Mouse (Mus musculus) CH12.LX (cell line): Measurements from ENCODE around the gene Tubd1. TPM values are rescaled to one million over a fixed set of nuclear protein-coding genes. Genes with fewer than 3 reads are reported as not detected.

Experiments used
- DNase-seq: peaks from one replicate; pipeline ENCODE4 v3.0.0-alpha.2; 2013; ENCODE audit errors: extremely low read depth
- H3K27ac ChIP-seq: 2 replicates; pipeline ENCODE4 v1.5.1; 2012; ENCODE audit warnings: low read depth, mild to moderate bottlenecking, control low read depth, moderate library complexity; ENCODE audit not compliant: insufficient read depth
- H3K27me3 ChIP-seq: replicated peaks from 2 replicates; pipeline ENCODE3; 2012; ENCODE audit warnings: inconsistent platforms
- H3K36me3 ChIP-seq, 2 experiments: replicated peaks in 1 of 2; 2 replicates each; pipeline versions ENCODE3 to v1.6.1; 2012; ENCODE audit warnings: inconsistent platforms in 1 of 2, low read length in 1 of 2, mild to moderate bottlenecking in 1 of 2, mixed read lengths in 1 of 2, moderate library complexity in 1 of 2; ENCODE audit not compliant: control insufficient read depth in 1 of 2, insufficient read depth in 1 of 2
- H3K4me1 ChIP-seq, 2 experiments: 2 replicates each; pipeline ENCODE4 v1.6.1; 2012; ENCODE audit warnings: inconsistent platforms in 1 of 2, moderate library complexity in 1 of 2; ENCODE audit not compliant: insufficient read depth in 2 of 2, control insufficient read depth in 1 of 2
- H3K4me2 ChIP-seq: 2 replicates; pipeline ENCODE4 v1.6.1; 2012; ENCODE audit warnings: low read depth, mild to moderate bottlenecking, control low read depth; ENCODE audit not compliant: poor library complexity, insufficient read depth, severe bottlenecking
- H3K4me3 ChIP-seq, 3 experiments: fragments of 150-350 bp in 1 of 3; sonication (generic) in 1 of 3; replicated peaks in 1 of 3; 2 replicates each; pipeline versions ENCODE3 to v1.5.1; 2011 to 2012; ENCODE audit warnings: low read depth in 2 of 3, low read length in 2 of 3, mild to moderate bottlenecking in 2 of 3, moderate library complexity in 2 of 3, control low read depth in 1 of 3, improper control_type of control experiment in 1 of 3, inconsistent platforms in 1 of 3, mixed read lengths in 1 of 3; ENCODE audit not compliant: poor library complexity in 1 of 3
- H3K79me2 ChIP-seq: replicated peaks from 2 replicates; pipeline ENCODE4 v1.6.1; 2012; ENCODE audit warnings: mild to moderate bottlenecking, moderate library complexity; ENCODE audit not compliant: control insufficient read depth, poor library complexity, insufficient read depth, severe bottlenecking; ENCODE audit errors: extremely low read depth
- H3K9ac ChIP-seq: 2 replicates; pipeline ENCODE4 v1.6.1; 2012; ENCODE audit warnings: low read depth, mild to moderate bottlenecking, control low read depth, moderate library complexity; ENCODE audit not compliant: insufficient read depth
- H3K9me3 ChIP-seq: replicated peaks from 2 replicates; pipeline ENCODE3; 2012; ENCODE audit warnings: low read length, inconsistent platforms, mixed read lengths
- BHLHE40 ChIP-seq: IDR thresholded peaks from 2 replicates; pipeline ENCODE4 v1.6.1; 2011; ENCODE audit warnings: mild to moderate bottlenecking, low read depth, low read length, improper control_type of control experiment
- CHD1 ChIP-seq: IDR thresholded peaks from 2 replicates; pipeline ENCODE4 v1.6.1; 2012; ENCODE audit warnings: low read depth, low read length, improper control_type of control experiment, inconsistent platforms
- CHD2 ChIP-seq: IDR thresholded peaks from 2 replicates; pipeline ENCODE4 v1.6.1; 2011; ENCODE audit warnings: low read length, improper control_type of control experiment
- CTCF ChIP-seq, 2 experiments: IDR thresholded peaks in 1 of 2; conservative IDR thresholded peaks in 1 of 2; 2 replicates each; pipeline ENCODE4 v1.5.1; 2011 to 2012; ENCODE audit warnings: low read depth in 2 of 2, low read length in 2 of 2, improper control_type of control experiment in 1 of 2, inconsistent platforms in 1 of 2, mild to moderate bottlenecking in 1 of 2, moderate library complexity in 1 of 2
- E2F4 ChIP-seq: IDR thresholded peaks from 2 replicates; pipeline ENCODE4 v1.6.1; 2011; ENCODE audit warnings: low read depth, low read length, improper control_type of control experiment; ENCODE audit not compliant: insufficient replicate concordance
- ELF1 ChIP-seq: IDR thresholded peaks from 2 replicates; pipeline ENCODE4 v1.6.1; 2014; ENCODE audit warnings: low read depth, mild to moderate bottlenecking, inconsistent platforms, low read length, improper control_type of control experiment
- EP300 ChIP-seq: IDR thresholded peaks from 2 replicates; pipeline ENCODE4 v1.6.1; 2011; ENCODE audit warnings: low read length, improper control_type of control experiment
- ETS1 ChIP-seq: conservative IDR thresholded peaks from 2 replicates; pipeline ENCODE4 v1.6.1; 2012; ENCODE audit warnings: low read depth, mild to moderate bottlenecking, inconsistent platforms, low read length, improper control_type of control experiment, moderate library complexity
- GABPA ChIP-seq: IDR thresholded peaks from 2 replicates; pipeline ENCODE4 v1.6.1; 2012; ENCODE audit warnings: low read depth, low read length, improper control_type of control experiment, inconsistent platforms; ENCODE audit not compliant: insufficient replicate concordance
- HCFC1 ChIP-seq: IDR thresholded peaks from 2 replicates; pipeline ENCODE4 v1.6.1; 2012; ENCODE audit warnings: low read depth, mild to moderate bottlenecking, inconsistent platforms, low read length, improper control_type of control experiment
- IRF4 ChIP-seq: IDR thresholded peaks from 2 replicates; pipeline ENCODE4 v1.6.1; 2014; ENCODE audit warnings: low read depth, mild to moderate bottlenecking, inconsistent platforms, low read length, improper control_type of control experiment
- JUN ChIP-seq: IDR thresholded peaks from 2 replicates; pipeline ENCODE4 v1.6.1; 2011; ENCODE audit warnings: low read depth, mild to moderate bottlenecking, low read length, improper control_type of control experiment, moderate library complexity; ENCODE audit not compliant: insufficient read depth
- JUND ChIP-seq: conservative IDR thresholded peaks from 2 replicates; pipeline ENCODE4 v1.6.1; 2011; ENCODE audit warnings: low read depth, low read length, improper control_type of control experiment
- KAT2A ChIP-seq: IDR thresholded peaks from 2 replicates; pipeline ENCODE4 v1.6.1; 2012; ENCODE audit warnings: low read length, improper control_type of control experiment, inconsistent platforms; ENCODE audit not compliant: insufficient replicate concordance
- MAFK ChIP-seq: IDR thresholded peaks from 2 replicates; pipeline ENCODE4 v1.6.1; 2011; ENCODE audit warnings: low read length, improper control_type of control experiment; ENCODE audit not compliant: insufficient replicate concordance
- MAX ChIP-seq: IDR thresholded peaks from 2 replicates; pipeline ENCODE4 v1.6.1; 2011; ENCODE audit warnings: low read length, improper control_type of control experiment
- MAZ ChIP-seq: IDR thresholded peaks from 2 replicates; pipeline ENCODE4 v1.6.1; 2012; ENCODE audit warnings: low read depth, mild to moderate bottlenecking, inconsistent platforms, low read length, improper control_type of control experiment, moderate library complexity
- MEF2A ChIP-seq: IDR thresholded peaks from 2 replicates; pipeline ENCODE4 v1.6.1; 2014; ENCODE audit warnings: low read depth, mild to moderate bottlenecking, inconsistent platforms, low read length, improper control_type of control experiment, borderline replicate concordance
- MXI1 ChIP-seq: IDR thresholded peaks from 2 replicates; pipeline ENCODE4 v1.6.1; 2011; ENCODE audit warnings: mild to moderate bottlenecking, low read depth, low read length, improper control_type of control experiment
- MYC ChIP-seq: IDR thresholded peaks from 2 replicates; pipeline ENCODE4 v1.6.1; 2011; ENCODE audit warnings: low read depth, mild to moderate bottlenecking, improper control_type of control experiment, low read length
- NELFE ChIP-seq: IDR thresholded peaks from 2 replicates; pipeline ENCODE4 v1.6.1; 2011; ENCODE audit warnings: low read depth, low read length, improper control_type of control experiment
- NRF1 ChIP-seq: IDR thresholded peaks from 2 replicates; pipeline ENCODE4 v1.6.1; 2014; ENCODE audit warnings: low read depth, mild to moderate bottlenecking, inconsistent platforms, low read length, improper control_type of control experiment, moderate library complexity
- POLR2A ChIP-seq: IDR thresholded peaks from 2 replicates; pipeline ENCODE4 v1.6.1; 2011; ENCODE audit warnings: low read depth, mild to moderate bottlenecking, improper control_type of control experiment, low read length
- RAD21 ChIP-seq: IDR thresholded peaks from 2 replicates; pipeline ENCODE4 v1.6.1; 2011; ENCODE audit warnings: low read depth, mild to moderate bottlenecking, low read length, improper control_type of control experiment, moderate library complexity
- RCOR1 ChIP-seq: conservative IDR thresholded peaks from 2 replicates; pipeline ENCODE4 v1.6.1; 2012; ENCODE audit warnings: low read depth, mild to moderate bottlenecking, inconsistent platforms, low read length, improper control_type of control experiment
- SIN3A ChIP-seq: IDR thresholded peaks from 2 replicates; pipeline ENCODE4 v1.6.1; 2012; ENCODE audit warnings: low read length, improper control_type of control experiment, inconsistent platforms
- SMC3 ChIP-seq: IDR thresholded peaks from 2 replicates; pipeline ENCODE4 v1.6.1; 2011; ENCODE audit warnings: low read depth, low read length, improper control_type of control experiment
- TBP ChIP-seq: conservative IDR thresholded peaks from 2 replicates; pipeline ENCODE4 v1.6.1; 2011; ENCODE audit warnings: low read depth, low read length, improper control_type of control experiment
- TCF12 ChIP-seq: IDR thresholded peaks from 2 replicates; pipeline ENCODE4 v1.6.1; 2014; ENCODE audit warnings: low read depth, mild to moderate bottlenecking, inconsistent platforms, low read length, improper control_type of control experiment
- UBTF ChIP-seq: IDR thresholded peaks from 2 replicates; pipeline ENCODE4 v1.6.1; 2012; ENCODE audit warnings: low read depth, mild to moderate bottlenecking, inconsistent platforms, low read length, improper control_type of control experiment, moderate library complexity
- USF1 ChIP-seq: IDR thresholded peaks from 2 replicates; pipeline ENCODE4 v1.6.1; 2014; ENCODE audit warnings: low read depth, mild to moderate bottlenecking, inconsistent platforms, low read length, improper control_type of control experiment
- USF2 ChIP-seq: conservative IDR thresholded peaks from 2 replicates; pipeline ENCODE4 v1.6.1; 2011; ENCODE audit warnings: low read depth, low read length, improper control_type of control experiment
- ZC3H11A ChIP-seq: IDR thresholded peaks from 2 replicates; pipeline ENCODE4 v1.6.1; 2012; ENCODE audit warnings: low read depth, mild to moderate bottlenecking, inconsistent platforms, low read length, improper control_type of control experiment
- ZNF384 ChIP-seq: IDR thresholded peaks from 2 replicates; pipeline ENCODE4 v1.6.1; 2012; ENCODE audit warnings: low read depth, low read length, improper control_type of control experiment, inconsistent platforms
- dilution Hi-C: fragments of 300-500 bp; cut with MboI; formaldehyde crosslinking; loops from 2 replicates; pipeline ENCODE4 v1.14.3; 2020; ENCODE audit warnings: low sequenced_read_pairs; ENCODE audit not compliant: extremely low pct_unique_long_range_greater_than_20kb, extremely low pct_ligation_motif_present
- in situ Hi-C: fragments of 300-500 bp; cut with MboI; formaldehyde crosslinking; loops from 3 replicates; pipeline ENCODE4 v1.14.3; 2019; ENCODE audit warnings: low sequenced_read_pairs, low pct_ligation_motif_present, low pct_unique_long_range_greater_than_20kb, mixed read lengths
- polyA plus RNA-seq: library from polyadenylated mRNA; unstranded; fragments of >175 nt; gene quantifications from 2 replicates; pipeline ENCODE4 v1.2.1, GENCODE M21; 2012; ENCODE audit warnings: low read depth; ENCODE audit not compliant: insufficient read length
- total RNA-seq, 2 experiments: library from RNA; depleted of rRNA; stranded (reverse); fragments of 300-350 nt in 1 of 2; fragments of >200 nt in 1 of 2; gene quantifications; 2 replicates each; pipeline ENCODE4 v1.2.3; 2012 to 2014

The Tubd1 gene
- total and polyA plus RNA-seq, 3 experiments, result 9.7 to 12.6 (median 11.9) TPM

DNA sequence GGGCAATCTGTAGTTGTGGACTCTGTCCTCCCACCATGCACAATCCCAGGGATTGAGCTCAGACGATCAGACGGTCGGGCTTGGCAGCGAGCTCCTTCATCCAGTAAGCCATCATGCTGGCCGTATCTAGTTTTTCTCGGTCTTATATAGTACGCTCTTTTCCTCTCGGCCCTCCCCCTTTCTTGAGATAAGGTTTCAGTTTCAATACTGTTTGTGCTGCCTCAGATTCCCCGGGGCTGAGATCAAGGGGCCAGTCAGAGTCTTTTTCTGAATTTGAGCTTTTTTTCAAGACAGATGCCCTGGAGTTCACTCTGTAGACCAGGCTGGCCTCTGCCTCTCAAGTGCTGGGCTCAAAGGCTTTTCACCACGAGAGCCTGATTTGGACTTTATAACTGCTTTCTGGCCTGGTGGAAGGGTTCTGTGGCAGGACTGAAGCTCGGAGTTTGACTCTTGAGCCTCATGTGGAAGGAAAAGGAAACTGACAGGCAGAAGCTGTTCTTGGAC, 36.5 kb downstream of the Tubd1 start (continued):
- TF ChIP-seq MAX (peak; percentile 70; the same call in 1 of the 2 replicates), BHLHE40 (peak; percentile 60; the same call in 1 of the 2 replicates), JUN (peak; percentile 54), TCF12 (peak; percentile 78; the same call in 1 of the 2 replicates), MXI1 (no peak; the same call in 1 of the 2 replicates), HCFC1 (peak; percentile 60), CHD2 (peak; percentile 84), IRF4 (peak; percentile 97), MAFK (peak; percentile 73), RAD21 (no peak; the same call in none of the 2 replicates)

DNA sequence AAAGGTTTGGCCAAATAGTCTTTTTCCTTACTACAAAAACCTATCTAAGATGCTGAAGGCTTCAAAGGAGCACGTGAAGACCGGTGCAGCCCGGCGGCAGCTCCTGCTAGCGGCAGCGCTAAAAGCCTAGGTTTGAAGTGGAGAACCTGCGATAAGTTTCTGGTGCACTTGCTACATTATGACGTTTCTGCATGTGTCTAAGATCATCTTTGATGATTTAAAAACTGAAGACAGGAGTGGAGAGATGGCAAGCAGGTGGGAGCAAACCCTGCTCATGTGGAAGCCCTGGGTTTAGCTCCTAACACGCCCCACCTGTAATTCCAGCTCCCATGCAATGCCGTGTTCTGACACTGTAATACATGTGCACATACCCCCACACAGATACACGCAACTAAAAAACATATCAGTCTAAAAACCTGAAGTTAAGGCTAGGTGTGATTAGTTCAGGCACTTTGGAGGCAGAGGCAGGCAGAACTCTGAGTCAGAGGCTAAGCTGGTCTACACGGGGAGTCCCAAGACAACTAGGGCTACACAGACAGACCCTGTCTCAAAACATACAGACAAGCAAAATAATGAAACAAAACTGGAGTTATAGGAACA, 37.3 kb downstream of the Tubd1 start:
- H3K4me2 ChIP-seq, result peak overlapping the region; percentile 86
- H3K27me3 ChIP-seq, result no peaks in the 10 kb centered on the region
- peak overlapping the region; percentile 93 for H3K27ac ChIP-seq
- in situ Hi-C loops, result loop anchor here (5.0 kb wide), 1 partner anchor 40 kb away; no protein-coding TSS in a partner anchor
- H3K9ac ChIP-seq, result peak overlapping the region; percentile 99
- peaks cover 3 to 10% of the 10 kb centered on the region in 2 experiments for H3K36me3 ChIP-seq
- peaks cover 25% of the 10 kb centered on the region for H3K79me2 ChIP-seq
- DNase-seq, result no peak
- no peaks in the 10 kb centered on the region for H3K9me3 ChIP-seq
- H3K4me1 ChIP-seq, result peaks cover 15 to 56% of the 10 kb centered on the region in 2 experiments
- dilution Hi-C loops, result no loop called here
- peak overlapping the region; percentile 0 to 76 (median 3) for H3K4me3 ChIP-seq
- 0 out of 2 replicates have a peak, but pooled peaks have one; percentile 7 for TF ChIP-seq EP300
- peak; percentile 14; the same call in 1 of the 2 replicates for TF ChIP-seq ELF1
- TF ChIP-seq TBP, result 0 out of 2 replicates have a peak, but pooled peaks have one; percentile 45
- no peak for TF ChIP-seq MAFK
- TF ChIP-seq CHD1, result no peak
- no peak for TF ChIP-seq ETS1
- peak; percentile 58; the same call in 1 of the 2 replicates for TF ChIP-seq MAZ
- peak; percentile 79 for TF ChIP-seq POLR2A
- TF ChIP-seq MAX, result peak; percentile 57
- TF ChIP-seq UBTF, result peak; percentile 83; the same call in 1 of the 2 replicates
- TF ChIP-seq NELFE, result no peak
- peak; percentile 35 for TF ChIP-seq SMC3
- no peak; a peak in 1 of 4 replicates for TF ChIP-seq CTCF (conservative IDR thresholded peaks at IDR 0.05 in 1 of 2, IDR thresholded peaks at IDR 0.05 in 1 of 2; ENCODE audit: low read depth in 2 of 2, low read length in 2 of 2)
- TF ChIP-seq IRF4, result no peak
- no peak for TF ChIP-seq NRF1
- no peak; the same call in 1 of the 2 replicates for TF ChIP-seq JUND
- TF ChIP-seq ZNF384, result no peak
- no peak; the same call in none of the 2 replicates for TF ChIP-seq RAD21
- TF ChIP-seq E2F4, result no peak
- no peak for TF ChIP-seq MEF2A
- no peak for TF ChIP-seq GABPA
- no peak for TF ChIP-seq HCFC1
- TF ChIP-seq BHLHE40, result peak; percentile 82
- TF ChIP-seq SIN3A, result no peak
- TF ChIP-seq USF2, result peak; percentile 33
- no peak for TF ChIP-seq ZC3H11A
- TF ChIP-seq JUN, result no peak
- no peak for TF ChIP-seq TCF12
- TF ChIP-seq KAT2A, result no peak
- TF ChIP-seq MXI1, result peak; percentile 81
- peak; percentile 74; the same call in 1 of the 2 replicates for TF ChIP-seq MYC
- no peak for TF ChIP-seq RCOR1
- peak; percentile 57; the same call in 1 of the 2 replicates for TF ChIP-seq CHD2
- no peak for TF ChIP-seq USF1
